28 mouse cellular contexts compared by ENCODE assay signal in the genomic region with DNA sequence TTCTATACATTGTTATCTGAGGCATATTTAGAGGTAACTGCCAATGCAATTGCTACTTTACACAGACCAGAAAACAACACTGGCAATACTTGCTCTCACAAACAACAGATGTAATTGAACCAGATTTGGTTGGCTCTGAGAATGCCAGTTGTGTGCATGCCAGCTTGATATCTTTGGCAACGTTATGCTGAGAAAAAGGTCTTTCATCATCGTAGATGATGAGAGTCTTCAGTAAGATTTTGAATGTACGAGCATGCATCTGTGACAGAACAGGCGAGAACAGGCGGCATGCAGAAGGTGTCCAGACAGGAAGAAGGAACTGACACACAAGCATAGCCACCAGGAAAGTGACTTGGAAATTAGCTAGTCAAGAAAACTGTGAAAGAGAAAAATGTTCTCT.
DNase-seq lines count a peak whose midpoint lies in the region; ATAC-seq and TF ChIP-seq lines count a peak whose summit lies in the region.
"Had no signal": no experiment of that assay in that cellular context is flagged by ENCODE, and none has a peak within 500 bp of the region (broad histone marks: within the 10 kb centered on the region; RNA-seq: fewer than 3 reads in every experiment).

No protein-coding gene starts in this region.

- H3K4me3 ChIP-seq in forebrain, embryonic 14.5 days (ENCODE audit: low read depth, low read length): no peak overlapping the region
- no peak overlapping the region for H3K4me3 ChIP-seq in forebrain, embryonic 10.5 days
- H3K4me3 ChIP-seq in layer of hippocampus, adult 2 months: no peak overlapping the region
- H3K4me3 ChIP-seq in stomach, postnatal 0 days (ENCODE audit: low read depth, low read length): no peak overlapping the region
- H3K4me3 ChIP-seq: erythroblast, embryonic 14.5 days; gastrocnemius, adult 2 months; heart, adult 2 months; heart, embryonic 13.5 days; liver, embryonic 15.5 days; lung, embryonic 15.5 days had no signal

- WGBS in forebrain, embryonic 14.5 days: 79% methylated on average over 5 of the region's 5 CpGs
- WGBS in forebrain, embryonic 10.5 days: 94% methylated on average over 5 of the region's 5 CpGs
- 87% methylated on average over 5 of the region's 5 CpGs for WGBS in stomach, postnatal 0 days

- DNase-seq in forebrain, embryonic 14.5 days (ENCODE audit: low spot score): peak; percentile 53
- no peak for DNase-seq in forebrain, embryonic 10.5 days (ENCODE audit: extremely low spot score, low spot score)
- DNase-seq in layer of hippocampus, adult 2 months (ENCODE audit: low spot score in 2 of 2): peak in 1 of 2 experiments; percentile 42
- no peak for DNase-seq in layer of hippocampus, adult 9-10 months (ENCODE audit: low spot score)
- peak; percentile 65 for DNase-seq in brain, adult 2 months (ENCODE audit: low read depth, low spot score)
- DNase-seq in layer of hippocampus, postnatal 14 days (ENCODE audit: low spot score in 2 of 2): peak; percentile 32 to 51
- DNase-seq in stomach, postnatal 0 days (ENCODE audit: low spot score): no peak
- DNase-seq: adrenal gland, postnatal 10 days; cerebellum, adult 18-20 months; cerebellum, postnatal 10 days; gastrocnemius, adult 2 months; gastrocnemius, postnatal 36 days; heart, adult 2 months; heart, postnatal 10 days; kidney, adult 11 months; kidney, postnatal 14 days; liver; spleen, adult 18-20 months; thymus, adult 18-20 months; thymus, postnatal 25 days had no signal

- peaks cover 5% of the 10 kb centered on the region; the same call in 1 of the 2 replicates for H3K9me3 ChIP-seq in forebrain, embryonic 14.5 days (replicated peaks; ENCODE audit: control insufficient read depth, low read length)
- peaks cover 8% of the 10 kb centered on the region; the same call in 1 of the 2 replicates for H3K9me3 ChIP-seq in forebrain, embryonic 10.5 days
- H3K9me3 ChIP-seq in stomach, postnatal 0 days (ENCODE audit: control insufficient read depth, low read length): no peaks in the 10 kb centered on the region
- H3K9me3 ChIP-seq: liver, embryonic 15.5 days; lung, embryonic 15.5 days had no signal

- no peak for TF ChIP-seq EP300 in stomach, postnatal 0 days (optimal IDR thresholded peaks at IDR 0.05)

- H3K36me3 ChIP-seq in forebrain, embryonic 14.5 days (ENCODE audit: control insufficient read depth, insufficient read depth, low read length): no peaks in the 10 kb centered on the region
- peaks cover 9% of the 10 kb centered on the region for H3K36me3 ChIP-seq in forebrain, embryonic 10.5 days (replicated peaks)
- no peaks in the 10 kb centered on the region; the same call in 1 of the 2 replicates for H3K36me3 ChIP-seq in stomach, postnatal 0 days (ENCODE audit: control insufficient read depth, insufficient read depth, low read length)
- H3K36me3 ChIP-seq: lung, embryonic 15.5 days had no signal

- TF ChIP-seq CTCF in layer of hippocampus, adult 2 months (conservative IDR thresholded peaks at IDR 0.05): no peak
- no peak for TF ChIP-seq CTCF in stomach, postnatal 0 days (IDR thresholded peaks at IDR 0.05; ENCODE audit: low read depth)

- peak; percentile 66; the same call in 1 of the 2 replicates for ATAC-seq in forebrain, embryonic 14.5 days
- no peak for ATAC-seq in stomach, postnatal 0 days (ENCODE audit: low FRiP score, low TSS enrichment)
- ATAC-seq: inflammation-experienced regulatory T-cells, adult 6 months; midbrain, embryonic 16.5 days had no signal

- H3K27ac ChIP-seq in forebrain, embryonic 14.5 days (ENCODE audit: low read depth, low read length): no peak overlapping the region
- no peak overlapping the region for H3K27ac ChIP-seq in forebrain, embryonic 10.5 days
- peak overlapping the region; percentile 74 for H3K27ac ChIP-seq in layer of hippocampus, adult 2 months
- no peak overlapping the region for H3K27ac ChIP-seq in stomach, postnatal 0 days (replicated peaks)
- H3K27ac ChIP-seq: gastrocnemius, adult 2 months; heart, adult 2 months; heart, embryonic 13.5 days; hindbrain, embryonic 14.5 days; liver, embryonic 15.5 days; lung, embryonic 15.5 days had no signal

- H3K4me2 ChIP-seq in forebrain, embryonic 14.5 days (ENCODE audit: low read length): no peak overlapping the region
- H3K4me2 ChIP-seq in stomach, postnatal 0 days (replicated peaks; ENCODE audit: low read depth): no peak overlapping the region
- H3K4me2 ChIP-seq: heart, embryonic 13.5 days; hindbrain, embryonic 14.5 days; liver, embryonic 15.5 days; lung, embryonic 15.5 days; midbrain, embryonic 11.5 days had no signal

- no peak overlapping the region for H3K9ac ChIP-seq in forebrain, embryonic 14.5 days (ENCODE audit: low read length)
- no peak overlapping the region for H3K9ac ChIP-seq in stomach, postnatal 0 days (ENCODE audit: low read length)
- H3K9ac ChIP-seq: heart, embryonic 13.5 days; hindbrain, embryonic 14.5 days; liver, embryonic 15.5 days; lung, embryonic 15.5 days had no signal

- H3K4me1 ChIP-seq in forebrain, embryonic 14.5 days (ENCODE audit: control insufficient read depth, insufficient read depth, low read length): no peaks in the 10 kb centered on the region
- no peaks in the 10 kb centered on the region for H3K4me1 ChIP-seq in forebrain, embryonic 10.5 days
- no peaks in the 10 kb centered on the region for H3K4me1 ChIP-seq in stomach, postnatal 0 days (replicated peaks; ENCODE audit: control insufficient read depth, insufficient read depth)

- H3K27me3 ChIP-seq in forebrain, embryonic 14.5 days (replicated peaks; ENCODE audit: control insufficient read depth, insufficient read depth, low read length): no peaks in the 10 kb centered on the region
- H3K27me3 ChIP-seq in forebrain, embryonic 10.5 days (ENCODE audit: poor library complexity, severe bottlenecking): no peaks in the 10 kb centered on the region
- H3K27me3 ChIP-seq in stomach, postnatal 0 days (ENCODE audit: control insufficient read depth, insufficient read depth, low read length): no peaks in the 10 kb centered on the region
- H3K27me3 ChIP-seq: heart, embryonic 13.5 days; liver, embryonic 15.5 days; lung, embryonic 15.5 days had no signal

Comparison
In these comparisons a context has a peak if more than half of its experiments do, and no peak if none do; other contexts are left out.
1. DNase-seq: peak in forebrain, embryonic 14.5 days (single experiment), brain, adult 2 months (single experiment) and layer of hippocampus, postnatal 14 days (2 of 2); none in forebrain, embryonic 10.5 days (single experiment), layer of hippocampus, adult 9-10 months (single experiment) and stomach, postnatal 0 days (single experiment).